10 mouse cellular contexts compared by ENCODE assay signal in genomic region chr8:34320158-34320587, GRCm38 (mm10).
A peak's percentile ranks its signal among the peaks of the same experiment; 100 is the strongest.
DNase-seq lines count a peak whose midpoint lies in the region; ATAC-seq and TF ChIP-seq lines count a peak whose summit lies in the region.
"Had no signal": no experiment of that assay in that cellular context is flagged by ENCODE, and none has a peak within 500 bp of the region (broad histone marks: within the 10 kb centered on the region; RNA-seq: fewer than 3 reads in every experiment).

No protein-coding gene starts in this region.

- no peak overlapping the region for H3K4me3 ChIP-seq in intestine, embryonic 14.5 days (ENCODE audit: low read depth, low read length)
- no peak overlapping the region for H3K4me3 ChIP-seq in intestine, postnatal 0 days (ENCODE audit: low read depth, low read length)
- no peak overlapping the region for H3K4me3 ChIP-seq in forebrain, embryonic 16.5 days (replicated peaks; ENCODE audit: low read length)
- H3K4me3 ChIP-seq in layer of hippocampus, adult 2 months, result no peak overlapping the region
- no peak overlapping the region for H3K4me3 ChIP-seq in neural tube, embryonic 14.5 days (ENCODE audit: low read depth, low read length)
- H3K4me3 ChIP-seq: limb, embryonic 10.5 days had no signal

- ATAC-seq in intestine, embryonic 14.5 days (replicated peaks; ENCODE audit: low FRiP score, low TSS enrichment, low read depth), result peak; percentile 66
- no peak for ATAC-seq in intestine, postnatal 0 days
- peak; percentile 85 for ATAC-seq in forebrain, embryonic 16.5 days
- ATAC-seq in neural tube, embryonic 14.5 days (ENCODE audit: low read depth), result peak; percentile 72

- WGBS in intestine, embryonic 14.5 days, result 51% methylated on average over 6 of the region's 6 CpGs
- WGBS in intestine, postnatal 0 days, result 25% methylated on average over 6 of the region's 6 CpGs
- WGBS in forebrain, embryonic 16.5 days, result 6% methylated on average over 6 of the region's 6 CpGs
- WGBS in neural tube, embryonic 14.5 days, result 8% methylated on average over 6 of the region's 6 CpGs

- no peak overlapping the region for H3K9ac ChIP-seq in intestine, embryonic 14.5 days (ENCODE audit: low read length)
- H3K9ac ChIP-seq in intestine, postnatal 0 days (ENCODE audit: low read depth, low read length), result no peak overlapping the region
- no peak overlapping the region for H3K9ac ChIP-seq in forebrain, embryonic 16.5 days (replicated peaks; ENCODE audit: low read depth, low read length)
- no peak overlapping the region for H3K9ac ChIP-seq in neural tube, embryonic 14.5 days (replicated peaks; ENCODE audit: low read depth, low read length)

- no peak for DNase-seq in intestine, embryonic 14.5 days (ENCODE audit: low spot score)
- DNase-seq in layer of hippocampus, adult 2 months (ENCODE audit: low spot score in 2 of 2), result peak; percentile 78 to 91
- no peak for DNase-seq in adrenal gland, adult (ENCODE audit: inconsistent age in 2 of 2, low spot score in 1 of 2)
- no peak for DNase-seq in heart, adult 8-10 months (ENCODE audit: low spot score)
- no peak for DNase-seq in cerebellum, postnatal 25 days
- DNase-seq: adrenal gland, postnatal 25 days had no signal

- no peaks in the 10 kb centered on the region for H3K36me3 ChIP-seq in intestine, embryonic 14.5 days (ENCODE audit: control insufficient read depth, insufficient read depth, low read length)
- no peaks in the 10 kb centered on the region for H3K36me3 ChIP-seq in intestine, postnatal 0 days (ENCODE audit: control insufficient read depth, insufficient read depth)
- H3K36me3 ChIP-seq in forebrain, embryonic 16.5 days (ENCODE audit: control insufficient read depth, insufficient read depth), result no peaks in the 10 kb centered on the region
- no peaks in the 10 kb centered on the region for H3K36me3 ChIP-seq in neural tube, embryonic 14.5 days (ENCODE audit: control insufficient read depth, insufficient read depth, low read length)
- H3K36me3 ChIP-seq: limb, embryonic 10.5 days had no signal

- H3K9me3 ChIP-seq in intestine, embryonic 14.5 days (ENCODE audit: control insufficient read depth, low read length), result no peaks in the 10 kb centered on the region
- no peaks in the 10 kb centered on the region for H3K9me3 ChIP-seq in intestine, postnatal 0 days (ENCODE audit: control insufficient read depth)
- H3K9me3 ChIP-seq in forebrain, embryonic 16.5 days (ENCODE audit: control insufficient read depth, low read length), result no peaks in the 10 kb centered on the region
- no peaks in the 10 kb centered on the region for H3K9me3 ChIP-seq in neural tube, embryonic 14.5 days (ENCODE audit: control insufficient read depth, low read length)
- H3K9me3 ChIP-seq: limb, embryonic 10.5 days had no signal

- no peak for TF ChIP-seq CTCF in intestine, postnatal 0 days (IDR thresholded peaks at IDR 0.05; ENCODE audit: low read depth)
- no peak for TF ChIP-seq CTCF in layer of hippocampus, adult 2 months (conservative IDR thresholded peaks at IDR 0.05)

- no peak overlapping the region for H3K4me2 ChIP-seq in intestine, embryonic 14.5 days (ENCODE audit: low read length)
- H3K4me2 ChIP-seq in intestine, postnatal 0 days (replicated peaks; ENCODE audit: low read depth), result no peak overlapping the region
- peak overlapping the region; percentile 41 for H3K4me2 ChIP-seq in forebrain, embryonic 16.5 days (ENCODE audit: low read length)
- H3K4me2 ChIP-seq in neural tube, embryonic 14.5 days (ENCODE audit: low read depth, low read length), result no peak overlapping the region

- peaks cover 4% of the 10 kb centered on the region; the same call in 1 of the 2 replicates for H3K4me1 ChIP-seq in intestine, embryonic 14.5 days (replicated peaks; ENCODE audit: control insufficient read depth, insufficient read depth, low read length)
- no peaks in the 10 kb centered on the region for H3K4me1 ChIP-seq in intestine, postnatal 0 days (replicated peaks; ENCODE audit: control insufficient read depth, insufficient read depth, low read length)
- peaks cover 30% of the 10 kb centered on the region for H3K4me1 ChIP-seq in forebrain, embryonic 16.5 days (replicated peaks; ENCODE audit: control insufficient read depth, insufficient read depth, low read length)
- H3K4me1 ChIP-seq in neural tube, embryonic 14.5 days (ENCODE audit: control insufficient read depth, insufficient read depth, low read length), result peaks cover 17% of the 10 kb centered on the region; the same call in 1 of the 2 replicates
- H3K4me1 ChIP-seq: limb, embryonic 10.5 days had no signal

- H3K27ac ChIP-seq in intestine, embryonic 14.5 days (ENCODE audit: low read depth), result no peak overlapping the region
- no peak overlapping the region for H3K27ac ChIP-seq in intestine, postnatal 0 days (ENCODE audit: low read depth, low read length)
- H3K27ac ChIP-seq in forebrain, embryonic 16.5 days (ENCODE audit: low read length), result peak overlapping the region; percentile 58
- H3K27ac ChIP-seq in layer of hippocampus, adult 2 months, result peak overlapping the region; percentile 54; the same call in 1 of the 2 replicates
- no peak overlapping the region; the same call in 1 of the 2 replicates for H3K27ac ChIP-seq in neural tube, embryonic 14.5 days (ENCODE audit: low read depth, low read length)
- H3K27ac ChIP-seq: limb, embryonic 10.5 days had no signal

- H3K27me3 ChIP-seq in intestine, embryonic 14.5 days (replicated peaks; ENCODE audit: control insufficient read depth, insufficient read depth, low read length), result no peaks in the 10 kb centered on the region
- H3K27me3 ChIP-seq in intestine, postnatal 0 days (replicated peaks; ENCODE audit: control insufficient read depth, insufficient read depth, low read length), result no peaks in the 10 kb centered on the region; the same call in 1 of the 2 replicates
- H3K27me3 ChIP-seq in forebrain, embryonic 16.5 days (replicated peaks; ENCODE audit: control insufficient read depth, insufficient read depth, low read length), result no peaks in the 10 kb centered on the region
- H3K27me3 ChIP-seq in neural tube, embryonic 14.5 days (ENCODE audit: control insufficient read depth, insufficient read depth, low read length), result no peaks in the 10 kb centered on the region

Comparison
In these comparisons a context has a peak if more than half of its experiments do, and no peak if none do; other contexts are left out.
1. DNase-seq: peak in layer of hippocampus, adult 2 months (2 of 2); none in intestine, embryonic 14.5 days (single experiment), adrenal gland, adult (0 of 2), heart, adult 8-10 months (single experiment) and cerebellum, postnatal 25 days (0 of 2).
2. H3K27ac ChIP-seq: peak in forebrain, embryonic 16.5 days (single experiment) and layer of hippocampus, adult 2 months (single experiment); none in intestine, embryonic 14.5 days (single experiment), intestine, postnatal 0 days (single experiment) and neural tube, embryonic 14.5 days (single experiment).